Mouse (Mus musculus): ENCODE measurements at regions not wholly inside any gene's neighbourhood (a gene's known extent, or its start where the extent isn't known, plus 50 kb on each side); places are given as distances from the start of the nearest gene placed in this dataset.

GRCm38 (mm10) chr16:18683556-18683955 is 53.8 kb upstream of the Sept5 start:
- DNase-seq (ENCODE audit: low spot score in 2 of 2) = no peak

- no peak for DNase-seq (ENCODE audit: low spot score in 2 of 2)
Measured at GRCm38 (mm10) chr16:18686044-18686761, 56.4 kb upstream of the Sept5 start.

DNA sequence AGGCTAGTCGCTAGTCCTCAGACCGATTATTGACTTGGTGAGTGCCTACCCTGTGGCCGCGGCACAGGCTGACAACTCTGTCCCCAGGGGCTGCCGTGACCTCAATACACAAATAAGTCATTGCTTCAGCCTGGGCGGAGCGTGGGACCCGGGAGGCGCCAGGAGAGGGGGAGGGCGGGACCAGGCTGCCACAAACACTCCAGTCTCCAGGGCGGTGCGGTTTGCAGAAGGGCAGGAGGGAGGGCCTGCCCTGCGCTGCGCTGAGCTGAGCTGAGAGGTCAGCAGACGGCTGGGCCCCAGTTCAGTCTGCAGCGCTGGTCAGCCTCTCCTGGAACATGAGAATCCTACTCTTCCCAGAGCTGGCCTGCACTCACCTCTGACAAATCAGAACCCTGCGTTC is 57.2 kb upstream of the Sept5 start:
- DNase-seq (ENCODE audit: low spot score in 2 of 2) = peak; percentile 45 to 54

- peak; percentile 53 to 55 for DNase-seq (ENCODE audit: low spot score in 2 of 2)
Measured at GRCm38 (mm10) chr16:18687367-18687766, 57.6 kb upstream of the Sept5 start.

DNA sequence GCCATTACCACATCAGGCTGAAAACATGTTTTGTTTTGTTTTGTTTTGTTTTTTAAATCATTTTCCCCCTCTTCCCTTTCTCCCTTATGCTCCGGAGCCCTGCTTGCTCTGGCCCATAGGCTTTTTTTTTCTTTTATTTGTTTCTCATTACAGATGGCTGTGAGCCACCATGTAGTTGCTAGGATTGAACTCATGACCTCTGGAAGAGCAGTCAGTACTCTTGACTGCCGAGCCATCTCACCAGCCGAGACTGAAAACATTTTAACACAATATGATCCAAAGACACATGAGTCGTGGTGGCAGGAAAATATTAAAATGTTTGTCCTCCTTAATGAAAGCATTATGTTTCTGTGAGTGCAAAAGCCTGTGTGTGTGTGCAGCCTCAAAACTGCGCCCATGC is 65.8 kb upstream of the Sept5 start:
- DNase-seq (ENCODE audit: low spot score in 2 of 2) = no peak

DNA sequence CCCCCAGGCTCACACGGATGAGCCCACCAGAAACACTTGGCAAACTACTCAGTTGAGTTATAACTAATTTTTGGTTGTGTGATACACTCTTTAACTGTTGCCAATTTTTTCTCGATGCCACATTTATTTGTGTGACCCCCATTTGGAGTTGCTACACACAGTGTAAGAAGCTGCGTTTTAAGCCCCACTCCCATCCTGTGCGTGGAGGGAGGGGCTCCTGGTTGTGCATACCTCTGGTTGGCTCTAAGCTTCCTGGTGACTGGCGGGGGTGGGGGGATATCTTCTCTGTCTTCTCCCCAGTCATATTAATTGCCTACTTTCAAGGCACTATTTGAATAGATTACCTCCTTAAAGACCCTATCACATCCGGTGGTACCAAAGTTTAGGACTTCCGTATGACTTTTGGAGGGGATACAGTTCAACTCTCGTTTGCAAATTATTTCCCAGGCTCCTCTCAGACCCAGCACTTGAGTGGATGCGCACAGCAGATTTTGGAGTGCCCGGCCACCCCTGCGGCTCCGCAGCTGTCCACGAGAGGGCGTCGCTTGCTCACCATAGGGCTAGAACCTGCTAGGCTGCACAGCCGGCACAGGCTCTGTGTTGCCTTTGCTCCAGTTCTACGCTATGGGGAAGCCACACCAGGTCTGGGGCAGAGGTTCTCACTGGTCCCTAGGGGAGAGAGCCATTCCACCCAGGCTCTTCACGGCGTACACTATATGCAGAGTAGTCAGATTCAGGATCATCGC is 66.5 kb upstream of the Sept5 start:
- DNase-seq (ENCODE audit: low spot score in 2 of 2) = peak; percentile 34 to 50

DNA sequence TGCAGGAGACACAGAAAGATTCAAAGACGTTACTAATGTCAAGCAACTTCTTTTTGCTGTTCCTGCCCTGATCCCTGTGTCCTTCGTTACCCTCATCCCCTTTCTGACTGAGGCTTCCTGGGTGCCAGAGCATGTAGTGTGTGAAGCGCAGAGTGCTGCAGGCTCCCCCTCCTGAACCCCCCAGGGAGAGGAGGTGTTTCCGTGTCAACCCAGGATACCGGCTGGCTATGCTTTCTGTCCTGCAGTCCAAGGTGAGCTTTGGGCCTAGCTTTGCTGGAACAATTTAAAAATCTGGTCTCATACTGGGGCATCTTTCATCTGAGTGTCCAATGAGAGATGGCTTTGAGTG is 67.0 kb upstream of the Sept5 start:
- no peak for DNase-seq (ENCODE audit: low spot score in 2 of 2)

DNA sequence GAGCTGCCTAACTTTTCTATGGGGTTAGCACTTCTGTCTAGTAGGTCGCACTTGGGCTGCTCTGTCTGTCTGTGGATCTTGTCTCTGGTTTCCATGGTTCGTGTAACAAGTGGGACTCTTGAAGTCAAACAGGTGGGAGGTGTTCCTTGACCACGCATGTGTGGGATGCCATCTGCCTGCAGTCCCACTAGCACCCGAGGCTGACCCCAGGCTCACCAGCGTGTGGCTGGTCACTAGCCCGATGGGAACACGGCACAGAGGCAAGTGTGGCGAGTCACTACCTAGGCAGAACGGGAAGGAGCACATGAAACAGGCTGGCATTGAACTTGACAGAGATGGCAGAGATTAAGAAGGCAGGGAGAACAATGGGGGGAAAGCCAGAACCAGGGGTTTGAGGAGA is 72.5 kb upstream of the Cldn5 start:
- no peak for DNase-seq (ENCODE audit: low spot score in 2 of 2)

DNA sequence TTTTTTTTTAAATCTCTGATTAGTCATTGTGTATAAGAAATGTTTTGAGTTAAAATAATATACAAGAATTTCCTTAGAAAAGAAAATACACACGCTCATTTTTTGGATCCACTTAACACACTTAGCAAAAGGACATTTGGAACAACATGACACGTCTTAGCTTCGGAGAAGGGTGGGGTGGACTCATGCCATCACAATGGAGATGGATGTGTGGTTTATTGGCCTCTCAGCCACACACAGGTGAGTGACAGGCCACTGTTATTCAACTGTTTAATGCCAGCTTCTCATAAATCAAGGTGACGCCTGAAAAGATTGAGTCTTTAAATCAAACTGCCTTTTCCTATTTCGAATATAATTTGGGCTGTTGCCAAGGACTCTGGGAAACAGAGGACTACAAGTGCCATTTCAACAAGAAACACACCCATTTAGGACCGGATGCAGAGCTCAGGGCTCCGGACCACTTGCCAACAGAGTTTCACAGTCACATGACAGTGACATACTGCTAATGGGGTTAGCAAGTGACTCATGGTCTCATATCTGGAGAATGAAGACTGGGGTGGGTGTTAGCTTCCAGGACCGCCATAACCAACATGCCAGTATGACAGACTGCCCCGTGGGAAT is 71.5 kb upstream of the Cldn5 start:
- no peak for DNase-seq (ENCODE audit: low spot score in 2 of 2)

- DNase-seq (ENCODE audit: low spot score in 2 of 2) = no peak
Measured at GRCm38 (mm10) chr16:18711637-18712125, 65.0 kb upstream of the Cldn5 start.

GRCm38 (mm10) chr16:18713017-18713416 is 63.6 kb upstream of the Cldn5 start:
- DNase-seq (ENCODE audit: low spot score in 2 of 2) = no peak

GRCm38 (mm10) chr16:18715381-18715780 is 61.3 kb upstream of the Cldn5 start:
- DNase-seq (ENCODE audit: low spot score in 2 of 2) = no peak

GRCm38 (mm10) chr16:18718040-18718439 is 58.6 kb upstream of the Cldn5 start:
- no peak for DNase-seq (ENCODE audit: low spot score in 2 of 2)

DNA sequence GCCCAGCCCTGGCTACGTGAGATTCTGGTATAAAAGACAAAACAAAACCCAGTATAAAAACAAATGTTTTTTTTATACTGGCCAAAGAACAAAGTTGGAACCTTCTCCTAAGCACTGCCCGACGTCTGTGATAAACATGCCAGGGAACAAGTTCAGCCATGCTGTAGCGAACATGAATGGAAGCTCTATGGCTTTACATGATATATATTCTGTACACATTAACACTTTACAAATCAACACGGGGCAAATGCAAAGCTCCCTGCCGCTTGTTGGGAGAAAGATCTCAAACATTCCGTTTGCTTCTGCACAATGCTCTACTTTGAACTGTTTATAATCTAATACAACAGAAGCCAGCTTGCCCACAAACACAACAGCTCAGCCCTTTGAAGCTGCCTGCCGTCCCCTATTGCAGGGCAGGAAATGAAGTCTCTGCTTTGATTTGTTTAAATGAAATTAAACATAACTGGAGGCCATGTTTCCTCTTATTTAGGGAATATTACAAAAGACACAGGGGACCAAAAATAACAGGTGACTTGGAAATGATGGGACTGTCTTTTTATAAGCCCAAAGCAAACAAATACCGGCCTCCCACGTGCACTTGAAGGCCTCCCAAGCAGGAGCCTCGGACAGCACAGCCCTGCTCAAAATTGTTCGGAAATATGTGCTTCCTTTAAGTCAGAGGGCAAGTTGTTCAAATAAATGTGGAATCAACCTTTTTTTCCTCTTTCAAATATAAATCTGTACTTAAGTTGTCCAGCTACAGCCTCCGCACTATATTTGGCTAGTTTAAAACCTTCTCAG is 56.0 kb upstream of the Cldn5 start:
- DNase-seq (ENCODE audit: low spot score in 2 of 2) = no peak

DNA sequence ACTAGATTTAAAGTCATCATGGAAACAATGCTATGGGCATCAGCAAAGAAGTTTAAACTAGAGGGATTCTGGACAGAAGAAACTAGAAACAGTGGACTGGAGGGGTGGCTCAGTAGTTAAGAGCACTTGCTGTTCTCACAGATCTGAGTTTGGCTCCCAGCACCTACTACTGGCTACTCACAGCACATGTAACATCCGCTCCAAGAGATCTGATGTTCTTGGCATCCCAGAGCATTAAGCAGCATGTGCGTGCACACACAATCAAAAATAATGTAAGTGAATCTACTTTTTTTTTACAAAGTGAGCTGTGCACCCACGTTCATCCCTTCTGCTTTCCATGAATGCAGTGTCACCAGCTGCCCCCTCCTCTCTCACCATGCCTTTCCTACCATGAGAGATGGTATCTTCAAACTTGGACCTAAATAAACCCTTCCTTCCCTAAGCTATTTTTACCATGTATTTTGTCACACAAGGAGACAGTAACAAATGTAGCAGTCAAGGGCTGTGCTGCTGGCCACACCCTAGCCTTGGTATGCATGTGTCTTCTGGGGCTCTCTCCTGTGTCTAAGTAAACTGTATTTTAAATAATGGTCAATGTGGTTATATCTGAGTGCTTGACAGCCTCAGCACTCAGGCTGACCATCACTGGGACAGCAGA is 53.3 kb upstream of the Cldn5 start:
- no peak for DNase-seq (ENCODE audit: low spot score in 2 of 2)

DNA sequence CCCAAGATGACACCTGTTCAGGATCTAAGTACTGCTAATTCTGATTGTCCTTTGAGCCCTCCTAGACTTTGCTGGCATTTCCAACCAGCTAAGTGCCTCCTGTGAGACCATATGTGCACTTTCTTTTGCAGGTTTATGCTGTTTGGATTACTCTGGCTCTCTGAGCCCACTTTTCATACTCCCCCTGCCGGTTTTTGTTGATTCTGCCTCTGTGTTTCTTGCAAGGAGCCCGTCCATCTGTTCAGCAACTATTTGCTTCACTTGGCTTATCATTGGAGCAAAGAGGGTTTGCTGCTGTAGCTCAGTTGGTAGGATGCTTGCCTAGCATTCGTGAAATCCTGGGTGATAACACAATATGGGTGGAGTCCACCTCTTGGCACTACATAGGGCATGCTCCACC is 52.8 kb upstream of the Cldn5 start:
- no peak for DNase-seq (ENCODE audit: low spot score in 2 of 2)

GRCm38 (mm10) chr16:18724706-18725105 is 51.9 kb upstream of the Cldn5 start:
- DNase-seq (ENCODE audit: low spot score in 2 of 2) = no peak

All from natural killer cell, adult 2 months (primary cell).